Mouse (Mus musculus): Measurements from ENCODE around the gene Gm17728.
"Not testable (repeated sequence)": the region's sequence is repeated elsewhere in the genome, so short reads cannot be mapped to it uniquely, and the experiment has no call there.

The Gm17728 gene

GRCm38 (mm10) chr17:9421760-9422159 lies at the start of gene Gm17728:
Gm17728 (plus strand) TSS chr17:9422060.
- not testable (repeated sequence) for DNase-seq

GRCm38 (mm10) chr17:9397493-9397892 lies 24.4 kb upstream of the Gm17728 start:
- no peak for DNase-seq

- DNase-seq: no peak
Measured at GRCm38 (mm10) chr17:9398551-9398950, 23.3 kb upstream of the Gm17728 start.

GRCm38 (mm10) chr17:9403991-9404390 lies 17.9 kb upstream of the Gm17728 start:
- DNase-seq: no peak

GRCm38 (mm10) chr17:9407640-9408039 lies 14.2 kb upstream of the Gm17728 start:
- DNase-seq: no peak

GRCm38 (mm10) chr17:9419016-9419415 lies 2.8 kb upstream of the Gm17728 start:
- no peak for DNase-seq

- peak; percentile 7 to 37 for DNase-seq
Measured at GRCm38 (mm10) chr17:9428374-9428994, 6.6 kb downstream of the Gm17728 start.

- no peak for DNase-seq
Measured at GRCm38 (mm10) chr17:9439997-9440655, 18.3 kb downstream of the Gm17728 start.

GRCm38 (mm10) chr17:9456406-9456805 lies 34.5 kb downstream of the Gm17728 start:
- no peak for DNase-seq

GRCm38 (mm10) chr17:9460904-9461303 lies 39.0 kb downstream of the Gm17728 start:
- DNase-seq: no peak
